Mouse (Mus musculus) heart, postnatal 0 days (tissue): ENCODE measurements around the gene Syt3.

Source experiments
- CTCF ChIP-seq: IDR thresholded peaks from 2 replicates; pipeline ENCODE4 v1.5.1; 2016; ENCODE audit warnings: antibody characterized with exemption, control low read depth, low read depth
- EP300 ChIP-seq: IDR thresholded peaks from 2 replicates; pipeline ENCODE4 v1.6.1; 2016; ENCODE audit warnings: antibody characterized with exemption, low read depth

GRCm38 (mm10) chr7:44445528-44445923 lies 61.6 kb downstream of the Syt3 start:
- no peak for TF ChIP-seq CTCF
- no peak for TF ChIP-seq EP300
